ENCODE assay signal across 13 mouse cellular contexts in genomic region chr12:99973659-99974058, GRCm38 (mm10). TPM values are rescaled to one million over a fixed set of nuclear protein-coding genes. Genes with fewer than 3 reads are reported as not detected.
A peak's percentile ranks its signal among the peaks of the same experiment; 100 is the strongest.
DNase-seq lines count a peak whose midpoint lies in the region; ATAC-seq and TF ChIP-seq lines count a peak whose summit lies in the region.
"Had no signal": no experiment of that assay in that cellular context is flagged by ENCODE, and none has a peak within 500 bp of the region (broad histone marks: within the 10 kb centered on the region; RNA-seq: fewer than 3 reads in every experiment).

No protein-coding gene starts in this region.

- no peak overlapping the region for H3K4me3 ChIP-seq in hindbrain, postnatal 0 days (ENCODE audit: low read length)
- H3K4me3 ChIP-seq in hindbrain, embryonic 16.5 days (ENCODE audit: low read length), result no peak overlapping the region
- H3K4me3 ChIP-seq in midbrain, embryonic 13.5 days (replicated peaks), result no peak overlapping the region
- H3K4me3 ChIP-seq: hindbrain, embryonic 15.5 days; liver, embryonic 13.5 days; midbrain, embryonic 12.5 days had no signal

- no peak overlapping the region for H3K27ac ChIP-seq in hindbrain, postnatal 0 days
- no peak overlapping the region for H3K27ac ChIP-seq in hindbrain, embryonic 16.5 days (ENCODE audit: low read depth, low read length)
- no peak overlapping the region for H3K27ac ChIP-seq in midbrain, embryonic 13.5 days
- H3K27ac ChIP-seq: hindbrain, embryonic 15.5 days; liver, embryonic 13.5 days; midbrain, embryonic 12.5 days had no signal

- no peaks in the 10 kb centered on the region for H3K4me1 ChIP-seq in hindbrain, postnatal 0 days (ENCODE audit: insufficient read depth, low read length)
- H3K4me1 ChIP-seq in hindbrain, embryonic 16.5 days (ENCODE audit: control insufficient read depth, insufficient read depth, low read depth, low read length), result no peaks in the 10 kb centered on the region
- no peaks in the 10 kb centered on the region for H3K4me1 ChIP-seq in midbrain, embryonic 13.5 days (replicated peaks)
- H3K4me1 ChIP-seq: hindbrain, embryonic 15.5 days; liver, embryonic 13.5 days; midbrain, embryonic 12.5 days had no signal

- WGBS in hindbrain, postnatal 0 days, result 85% methylated on average over 1 of the region's 1 CpGs
- 90% methylated on average over 1 of the region's 1 CpGs for WGBS in hindbrain, embryonic 16.5 days
- WGBS in midbrain, embryonic 13.5 days, result 82% methylated on average over 1 of the region's 1 CpGs

- DNase-seq in hindbrain, postnatal 0 days (ENCODE audit: low spot score), result no peak
- peak; percentile 30 for DNase-seq in thymus, postnatal 4 days
- DNase-seq in thymus, postnatal 36 days, result no peak
- DNase-seq in induced T-regulatory cell, adult 2 months (ENCODE audit: low read depth), result peak; percentile 48
- no peak for DNase-seq in right cerebral cortex, adult 2 months (ENCODE audit: low spot score in 2 of 2)
- DNase-seq in retina, embryonic 14.5 days (ENCODE audit: low spot score), result no peak
- DNase-seq: heart, adult 18-20 months; liver, embryonic 13.5 days had no signal

- no peak overlapping the region for H3K9ac ChIP-seq in hindbrain, postnatal 0 days (replicated peaks; ENCODE audit: low read length)
- H3K9ac ChIP-seq in hindbrain, embryonic 16.5 days (ENCODE audit: low read depth, low read length), result no peak overlapping the region
- H3K9ac ChIP-seq in midbrain, embryonic 13.5 days (replicated peaks), result no peak overlapping the region
- H3K9ac ChIP-seq: hindbrain, embryonic 15.5 days; liver, embryonic 13.5 days; midbrain, embryonic 12.5 days had no signal

- TF ChIP-seq CTCF in hindbrain, postnatal 0 days (IDR thresholded peaks at IDR 0.05; ENCODE audit: low read depth), result peak; percentile 30

- H3K36me3 ChIP-seq in hindbrain, postnatal 0 days (ENCODE audit: insufficient read depth, low read length), result no peaks in the 10 kb centered on the region
- no peaks in the 10 kb centered on the region for H3K36me3 ChIP-seq in hindbrain, embryonic 16.5 days (ENCODE audit: control insufficient read depth, insufficient read depth, low read length)
- no peaks in the 10 kb centered on the region for H3K36me3 ChIP-seq in midbrain, embryonic 13.5 days
- H3K36me3 ChIP-seq: hindbrain, embryonic 15.5 days; liver, embryonic 13.5 days; midbrain, embryonic 12.5 days had no signal

- 0 out of 2 replicates have a peak, but pooled peaks cover 4% of the 10 kb centered on the region for H3K27me3 ChIP-seq in hindbrain, postnatal 0 days (ENCODE audit: insufficient read depth, low read length)
- peaks cover 4% of the 10 kb centered on the region; the same call in 1 of the 2 replicates for H3K27me3 ChIP-seq in hindbrain, embryonic 16.5 days (replicated peaks; ENCODE audit: control insufficient read depth, insufficient read depth, low read length)
- H3K27me3 ChIP-seq in midbrain, embryonic 13.5 days, result peaks cover 18% of the 10 kb centered on the region

- no peak for ATAC-seq in hindbrain, postnatal 0 days
- no peak for ATAC-seq in hindbrain, embryonic 16.5 days
- no peak for ATAC-seq in midbrain, embryonic 13.5 days
- ATAC-seq: forebrain, embryonic 14.5 days had no signal

- H3K4me2 ChIP-seq in hindbrain, postnatal 0 days (ENCODE audit: low read depth, low read length), result no peak overlapping the region
- no peak overlapping the region for H3K4me2 ChIP-seq in hindbrain, embryonic 16.5 days (ENCODE audit: low read length)
- H3K4me2 ChIP-seq in midbrain, embryonic 13.5 days (replicated peaks), result no peak overlapping the region
- H3K4me2 ChIP-seq: hindbrain, embryonic 15.5 days; liver, embryonic 13.5 days; midbrain, embryonic 12.5 days had no signal

- H3K9me3 ChIP-seq in hindbrain, postnatal 0 days (ENCODE audit: low read length), result no peaks in the 10 kb centered on the region
- H3K9me3 ChIP-seq in hindbrain, embryonic 16.5 days (ENCODE audit: control insufficient read depth, low read length), result no peaks in the 10 kb centered on the region
- H3K9me3 ChIP-seq in midbrain, embryonic 13.5 days, result no peaks in the 10 kb centered on the region
- H3K9me3 ChIP-seq: hindbrain, embryonic 15.5 days; liver, embryonic 13.5 days; midbrain, embryonic 12.5 days had no signal

RNA-seq across cellular contexts. Expression of gene Kcnk13, which starts 9.4 kb away (rescaled TPM):
- total RNA-seq in hindbrain, postnatal 0 days (2014; rRNA removed), result 1.8 and 3.7 TPM in 2 replicates
- polyA plus RNA-seq in hindbrain, postnatal 0 days (2015; fragmentation: Nextera tagmentation; extraction: Ambion mirVana), result 1.9 and 2.4 TPM in 2 replicates
- polyA plus RNA-seq in hindbrain, embryonic 16.5 days (2015; fragmentation: Nextera tagmentation; extraction: Ambion mirVana), result 1.1 and 1.5 TPM in 2 replicates
- 0.27 and 0.46 TPM in 2 replicates for polyA plus RNA-seq in midbrain, embryonic 13.5 days (2015; fragmentation: Nextera tagmentation; extraction: Ambion mirVana)

Comparison
In these comparisons a context has a peak if more than half of its experiments do, and no peak if none do; other contexts are left out.
1. DNase-seq: peak in thymus, postnatal 4 days (single experiment) and induced T-regulatory cell, adult 2 months (single experiment); none in hindbrain, postnatal 0 days (single experiment), thymus, postnatal 36 days (0 of 2), right cerebral cortex, adult 2 months (0 of 2) and retina, embryonic 14.5 days (single experiment).